Mouse (Mus musculus): Measurements from ENCODE around the gene Usp17lc.
"Not testable (repeated sequence)": the region's sequence is repeated elsewhere in the genome, so short reads cannot be mapped to it uniquely, and the experiment has no call there.

Gene Usp17lc

DNA sequence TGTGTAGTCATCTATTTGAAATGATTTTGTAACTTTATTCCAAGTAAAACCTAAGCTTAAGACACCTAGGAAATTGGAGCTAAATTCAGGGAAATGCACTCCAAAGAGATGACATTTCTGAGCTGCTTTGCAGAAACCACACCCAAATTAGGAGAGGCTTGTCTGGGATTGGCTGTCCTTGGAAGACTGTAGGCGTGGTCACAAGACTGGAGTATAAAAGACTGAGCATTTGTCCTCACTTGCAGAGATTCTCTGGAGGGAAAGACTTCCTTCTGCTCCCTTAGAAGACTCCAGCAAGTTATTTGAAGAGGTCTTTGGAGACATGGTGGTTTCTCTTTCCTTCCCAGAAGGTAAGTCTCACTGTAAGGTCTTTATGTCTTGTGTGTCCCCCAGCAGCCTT lies at the start of gene Usp17lc:
Gene Usp17lc (plus strand): TSS at position 301 of the 400 bp plus-strand sequence.
- not testable (repeated sequence) for DNase-seq (ENCODE audit: low read depth in 2 of 2, low spot score in 2 of 2)

DNA sequence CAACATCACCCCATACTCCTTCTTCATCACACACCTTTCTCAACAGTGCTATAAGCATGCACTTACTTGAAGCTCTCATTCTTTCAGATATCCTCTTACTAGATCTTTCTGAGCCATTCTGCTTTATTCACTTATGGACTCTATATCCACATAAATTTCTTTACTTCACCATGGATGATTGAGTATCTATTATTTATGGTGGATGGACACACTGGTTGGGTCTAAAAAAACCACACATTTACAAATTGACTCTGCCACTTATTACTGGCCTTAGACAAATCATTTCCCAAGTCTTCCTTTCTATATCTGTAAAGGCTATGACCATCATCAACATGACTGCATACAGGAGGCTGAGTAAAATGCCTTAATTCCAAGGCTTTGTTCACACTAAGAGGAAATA lies 28.8 kb upstream of the Usp17lc start, which contains the start of gene Olfr603:
Gene Olfr603 (minus strand): TSS at position 101 of the 400 bp plus-strand sequence.
- DNase-seq (ENCODE audit: low read depth in 2 of 2, low spot score in 2 of 2), result no peak

DNA sequence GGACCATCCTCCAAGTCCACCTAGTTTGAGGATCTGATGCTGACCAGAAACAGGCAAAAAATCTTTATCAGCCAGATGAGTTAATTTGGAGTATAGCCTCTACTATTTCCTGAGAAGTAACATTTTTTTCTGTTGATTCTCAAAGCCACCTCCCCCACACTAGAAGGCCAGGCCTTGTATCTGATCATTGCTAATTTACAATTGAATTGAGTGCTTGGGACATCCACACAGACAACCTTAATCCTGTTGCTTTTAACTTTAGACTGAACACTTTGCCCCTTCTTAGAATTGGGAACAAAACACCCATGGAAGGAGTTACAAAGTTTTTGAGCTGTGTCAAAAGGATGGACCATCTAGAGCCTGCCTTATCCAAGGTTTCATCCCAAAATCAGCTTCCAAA lies 17.1 kb upstream of the Usp17lc start:
- DNase-seq (ENCODE audit: low read depth in 2 of 2, low spot score in 2 of 2), result no peak

DNA sequence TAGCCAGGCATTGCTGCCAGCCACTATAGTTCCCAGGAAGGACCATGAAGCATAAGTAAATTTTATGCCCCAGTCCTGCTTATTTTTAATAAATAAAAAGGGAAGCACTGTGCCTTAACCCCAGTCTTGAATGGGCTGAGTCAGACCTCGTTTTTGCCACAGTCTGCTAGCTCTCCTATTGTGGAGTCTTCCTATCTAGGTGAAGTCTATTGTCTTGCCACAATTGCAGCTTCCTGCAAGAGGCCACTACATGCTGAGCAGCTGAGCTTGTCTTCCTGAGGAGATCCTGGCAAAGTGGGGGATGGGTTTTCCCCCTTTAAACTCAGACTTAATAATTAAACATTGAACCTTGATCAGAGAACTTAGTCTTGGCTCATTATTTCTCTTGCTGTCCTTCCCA lies 15.9 kb upstream of the Usp17lc start:
- no peak for DNase-seq (ENCODE audit: low read depth in 2 of 2, low spot score in 2 of 2)

DNA sequence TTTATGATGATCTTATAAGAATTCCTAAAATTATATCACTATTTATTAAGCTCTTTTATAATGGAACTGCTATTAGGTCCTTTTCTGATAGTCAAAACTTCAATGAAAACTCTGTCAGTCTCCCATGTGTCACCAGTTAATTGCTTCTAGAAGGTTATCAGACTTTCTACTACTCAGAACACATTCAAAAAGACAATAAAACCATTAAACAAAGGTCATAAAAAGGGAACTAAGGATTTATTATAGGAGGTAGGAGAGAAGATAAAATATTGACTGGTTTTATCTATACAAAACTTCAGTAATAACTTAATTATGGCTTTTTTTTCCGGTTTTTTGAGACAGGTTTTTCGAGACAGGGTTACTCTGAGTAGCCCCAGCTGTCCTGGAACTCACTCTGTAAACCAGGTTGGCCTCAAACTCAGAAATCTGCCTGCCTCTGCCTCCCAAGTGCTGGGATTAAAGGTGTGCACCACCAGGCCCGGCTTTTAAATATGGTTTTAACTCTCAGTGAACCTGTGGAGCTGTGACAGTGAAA lies 8.3 kb upstream of the Usp17lc start:
- DNase-seq (ENCODE audit: low read depth in 2 of 2, low spot score in 2 of 2), result not testable (repeated sequence)

DNA sequence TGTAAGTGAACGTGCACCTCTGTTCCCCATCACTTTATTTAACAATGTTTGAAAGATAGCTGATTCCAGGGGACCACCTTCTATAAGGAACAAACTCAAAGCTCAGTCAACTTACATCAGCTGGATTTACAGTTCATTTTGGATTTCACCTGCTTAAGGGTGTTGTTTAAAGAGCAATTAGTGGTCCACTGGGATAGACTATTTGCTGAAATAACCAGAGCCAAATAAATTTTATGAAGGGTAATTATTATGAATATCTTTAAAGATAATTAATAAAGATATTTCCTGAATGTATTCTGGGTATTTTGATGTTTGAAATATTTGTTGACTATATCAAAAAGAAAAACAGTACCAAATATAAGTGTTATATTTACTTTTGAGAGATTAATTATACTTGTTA lies 30.5 kb downstream of the Usp17lc start, which contains the start of gene Olfr605:
Gene Olfr605 (minus strand): TSS at position 101 of the 400 bp plus-strand sequence.
- no peak for DNase-seq (ENCODE audit: low read depth in 2 of 2, low spot score in 2 of 2)

DNA sequence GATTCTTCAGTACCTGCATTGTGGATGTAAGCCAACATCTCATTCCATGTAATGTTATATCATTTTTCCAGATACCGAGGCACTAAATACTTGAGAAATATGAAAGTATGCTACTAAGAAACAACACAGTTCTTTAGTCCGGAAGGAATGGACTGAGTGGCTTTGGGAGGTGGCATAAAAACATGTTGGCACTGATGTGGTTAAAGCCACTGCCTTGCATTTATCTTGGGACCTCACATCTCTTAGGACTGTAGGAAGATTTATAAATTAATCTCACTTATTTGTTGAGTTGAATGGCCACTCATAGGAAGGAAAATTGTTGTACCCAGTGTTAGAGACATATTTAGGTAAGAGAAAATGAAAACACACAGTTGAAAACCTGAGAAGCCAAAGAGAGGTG lies 33.9 kb downstream of the Usp17lc start, which contains the start of gene Olfr606:
Gene Olfr606 (plus strand): TSS at position 301 of the 400 bp plus-strand sequence.
- DNase-seq (ENCODE audit: low read depth in 2 of 2, low spot score in 2 of 2), result no peak

DNA sequence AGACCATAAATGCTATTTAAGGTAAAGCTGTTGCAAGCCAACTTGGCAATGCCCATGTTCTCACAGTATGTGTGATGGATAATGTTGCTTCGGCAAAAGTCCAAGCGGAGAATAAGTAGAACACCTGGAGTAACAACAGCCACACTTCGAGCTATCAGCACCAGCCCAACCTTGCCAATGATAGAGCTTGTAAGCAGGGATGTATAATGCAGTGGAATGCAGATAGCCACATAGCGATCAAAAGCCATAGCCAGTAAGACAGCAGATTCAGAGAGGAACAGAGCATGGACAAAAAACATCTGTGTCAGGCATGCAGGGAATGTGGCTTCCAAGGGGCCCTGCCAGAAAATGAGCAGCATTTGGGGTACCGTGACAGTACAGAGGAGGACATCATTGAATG lies 45.7 kb downstream of the Usp17lc start:
- DNase-seq (ENCODE audit: low read depth in 2 of 2, low spot score in 2 of 2), result no peak
